Mouse (Mus musculus) midbrain, embryonic 14.5 days (tissue): ENCODE results near the gene Gm3646. TPM values are rescaled to one million over a fixed set of nuclear protein-coding genes. Genes with fewer than 3 reads are reported as not detected.
A peak's percentile ranks its signal among the peaks of the same experiment; 100 is the strongest.

Experiments
- ATAC-seq: fragments of 200-750 bp; cut with Nextera tagmentation; 2 replicates; pipeline ENCODE4 v1.8.0; 2017; ENCODE audit warnings: moderate number of reproducible peaks, moderate library complexity; ENCODE audit not compliant: low FRiP score, low TSS enrichment
- DNase-seq: peaks from one replicate; pipeline ENCODE4 v3.0.0-alpha.2; 2015
- H3K27ac ChIP-seq: fragments of 300-500 bp; sonication (generic); replicated peaks from 2 replicates; pipeline ENCODE4 v1.5.1; 2014; ENCODE audit warnings: mild to moderate bottlenecking, low read depth, low read length, moderate library complexity
- H3K27me3 ChIP-seq: fragments of 300-500 bp; sonication (generic); 2 replicates; pipeline ENCODE4 v1.6.1; 2014; ENCODE audit warnings: low read length, control low read depth, mixed read lengths; ENCODE audit not compliant: control insufficient read depth, insufficient read depth
- H3K36me3 ChIP-seq: fragments of 300-500 bp; sonication (generic); 2 replicates; pipeline ENCODE4 v1.6.1; 2014; ENCODE audit warnings: low read length, control low read depth; ENCODE audit not compliant: control insufficient read depth, insufficient read depth
- H3K4me1 ChIP-seq: fragments of 300-500 bp; sonication (generic); 2 replicates; pipeline ENCODE4 v1.6.1; 2014; ENCODE audit warnings: mild to moderate bottlenecking, antibody characterized with exemption, low read length, control low read depth; ENCODE audit not compliant: control insufficient read depth, insufficient read depth
- H3K4me2 ChIP-seq: fragments of 300-500 bp; sonication (generic); 2 replicates; pipeline ENCODE4 v1.6.1; 2014; ENCODE audit warnings: mild to moderate bottlenecking, low read length, moderate library complexity
- H3K4me3 ChIP-seq: fragments of 300-500 bp; sonication (generic); replicated peaks from 2 replicates; pipeline ENCODE4 v1.5.1; 2014; ENCODE audit warnings: low read depth, low read length
- H3K9ac ChIP-seq: fragments of 300-500 bp; sonication (generic); replicated peaks from 2 replicates; pipeline ENCODE4 v1.6.1; 2014; ENCODE audit warnings: mild to moderate bottlenecking, low read length, moderate library complexity
- H3K9me3 ChIP-seq: fragments of 300-500 bp; sonication (generic); 2 replicates; pipeline ENCODE4 v1.6.1; 2016; ENCODE audit warnings: low read length, control low read depth, mixed read lengths; ENCODE audit not compliant: control insufficient read depth
- WGBS: fragments of 180-500 bp; shearing (Covaris S2); extraction: QIAGEN DNeasy Blood & Tissue Kit; methylation state at CpG from one replicate; pipeline ENCODE4 v1.1.7; 2014; 5-methylcytosine and 5-hydroxymethylcytosine counted together
- polyA plus RNA-seq: library from polyadenylated mRNA; unstranded; fragments of >200 nt; fragmentation: Nextera tagmentation; extraction: Ambion mirVana; gene quantifications from 2 replicates; pipeline ENCODE4 v1.2.1, GENCODE M21; 2014

Gm3646 gene
- polyA plus RNA-seq, 1 experiment from 2014 or later = not detected

GRCm38 (mm10) chr1:39802946-39803345, 2.2 kb downstream of the Gm3646 start:
- 85% methylated on average over 7 of the region's 7 CpGs for WGBS
- no peak overlapping the region for H3K4me2 ChIP-seq
- no peak overlapping the region for H3K4me3 ChIP-seq
- no peaks in the 10 kb centered on the region for H3K9me3 ChIP-seq
- DNase-seq = no peak
- no peak for ATAC-seq
- no peaks in the 10 kb centered on the region for H3K4me1 ChIP-seq
- no peak overlapping the region for H3K9ac ChIP-seq
- no peaks in the 10 kb centered on the region for H3K27me3 ChIP-seq
- no peaks in the 10 kb centered on the region for H3K36me3 ChIP-seq
- H3K27ac ChIP-seq = no peak overlapping the region

- Histone ChIP-seq H3K27me3 (no peaks in the 10 kb centered on the region), H3K9me3 (no peaks in the 10 kb centered on the region), H3K9ac (no peak overlapping the region), H3K36me3 (no peaks in the 10 kb centered on the region), H3K4me2 (no peak overlapping the region), H3K4me3 (no peak overlapping the region), H3K4me1 (no peaks in the 10 kb centered on the region), H3K27ac (no peak overlapping the region)
- ATAC-seq = no peak
- WGBS = 89% methylated on average over 6 of the region's 6 CpGs
- DNase-seq = no peak
These were observed 7.6 kb downstream of the Gm3646 start for GRCm38 (mm10) chr1:39797496-39797895.

- H3K4me2 ChIP-seq = no peak overlapping the region
- WGBS = 80% methylated on average over 3 of the region's 3 CpGs
- no peak overlapping the region for H3K4me3 ChIP-seq
- H3K27ac ChIP-seq = no peak overlapping the region
- ATAC-seq (no peak), DNase-seq (no peak)
- no peaks in the 10 kb centered on the region for H3K4me1 ChIP-seq
- no peaks in the 10 kb centered on the region for H3K36me3 ChIP-seq
- H3K9me3 ChIP-seq = no peaks in the 10 kb centered on the region
- H3K27me3 ChIP-seq = no peaks in the 10 kb centered on the region
- no peak overlapping the region for H3K9ac ChIP-seq
These were observed 8.4 kb downstream of the Gm3646 start for GRCm38 (mm10) chr1:39796765-39797164.

- no peak overlapping the region for H3K4me2 ChIP-seq
- no peak overlapping the region for H3K9ac ChIP-seq
- DNase-seq = no peak
- H3K27me3 ChIP-seq = no peaks in the 10 kb centered on the region
- H3K4me3 ChIP-seq = no peak overlapping the region
- H3K36me3 ChIP-seq = no peaks in the 10 kb centered on the region
- ATAC-seq = no peak
- H3K4me1 ChIP-seq = no peaks in the 10 kb centered on the region
- H3K9me3 ChIP-seq = no peaks in the 10 kb centered on the region
- H3K27ac ChIP-seq = no peak overlapping the region
- WGBS = 91% methylated on average over 5 of the region's 5 CpGs
These were observed 20.5 kb downstream of the Gm3646 start for GRCm38 (mm10) chr1:39784632-39785031.

- WGBS = 95% methylated on average over 6 of the region's 6 CpGs
- ATAC-seq (no peak), DNase-seq (no peak)
- H3K36me3 ChIP-seq = no peaks in the 10 kb centered on the region
- no peaks in the 10 kb centered on the region for H3K27me3 ChIP-seq
- no peaks in the 10 kb centered on the region for H3K9me3 ChIP-seq
- H3K27ac ChIP-seq = no peak overlapping the region
- no peaks in the 10 kb centered on the region for H3K4me1 ChIP-seq
- H3K9ac ChIP-seq = no peak overlapping the region
- no peak overlapping the region for H3K4me3 ChIP-seq
- no peak overlapping the region for H3K4me2 ChIP-seq
These were observed 23.3 kb downstream of the Gm3646 start for GRCm38 (mm10) chr1:39781835-39782234.

GRCm38 (mm10) chr1:39779111-39779980, 25.8 kb downstream of the Gm3646 start:
- WGBS = 92% methylated on average over 16 of the region's 16 CpGs
- Histone ChIP-seq H3K27me3 (no peaks in the 10 kb centered on the region), H3K4me2 (no peak overlapping the region), H3K9me3 (no peaks in the 10 kb centered on the region), H3K36me3 (no peaks in the 10 kb centered on the region), H3K4me1 (no peaks in the 10 kb centered on the region), H3K9ac (no peak overlapping the region), H3K27ac (no peak overlapping the region), H3K4me3 (no peak overlapping the region)
- no peak for DNase-seq
- ATAC-seq = no peak

- Histone ChIP-seq H3K4me3 (no peak overlapping the region), H3K4me1 (no peaks in the 10 kb centered on the region), H3K4me2 (no peak overlapping the region), H3K36me3 (no peaks in the 10 kb centered on the region), H3K9me3 (no peaks in the 10 kb centered on the region), H3K27me3 (no peaks in the 10 kb centered on the region), H3K27ac (no peak overlapping the region), H3K9ac (no peak overlapping the region)
- DNase-seq (peak; percentile 26), ATAC-seq (no peak)
- 76% methylated on average over 14 of the region's 14 CpGs for WGBS
These were observed 31.0 kb downstream of the Gm3646 start for GRCm38 (mm10) chr1:39773991-39774729.

GRCm38 (mm10) chr1:39773551-39773950, 31.6 kb downstream of the Gm3646 start:
- H3K9me3 ChIP-seq = no peaks in the 10 kb centered on the region
- no peak overlapping the region for H3K9ac ChIP-seq
- H3K27me3 ChIP-seq = no peaks in the 10 kb centered on the region
- DNase-seq (no peak), ATAC-seq (no peak)
- H3K4me2 ChIP-seq = no peak overlapping the region
- H3K36me3 ChIP-seq = no peaks in the 10 kb centered on the region
- no peak overlapping the region for H3K27ac ChIP-seq
- no peak overlapping the region for H3K4me3 ChIP-seq
- H3K4me1 ChIP-seq = no peaks in the 10 kb centered on the region
- WGBS = 83% methylated on average over 5 of the region's 5 CpGs
